Mouse (Mus musculus) liver, adult 2 months (tissue): ENCODE data around the gene Cdh22. TPM values are rescaled to one million over a fixed set of nuclear protein-coding genes. Genes with fewer than 3 reads are reported as not detected.

Experiments
- DNase-seq: peaks from one replicate; pipeline ENCODE4 v3.0.0-alpha.2; 2011; ENCODE audit warnings: low read depth, low spot score; ENCODE audit errors: extremely low read depth
- H3K27ac ChIP-seq: fragments of 200-500 bp; replicated peaks from 2 replicates; pipeline ENCODE4 v1.5.1; 2012; ENCODE audit warnings: low read depth, mild to moderate bottlenecking, control low read depth, inconsistent platforms, low read length; ENCODE audit not compliant: insufficient read depth
- H3K27me3 ChIP-seq: fragments of 200-500 bp; 2 replicates; pipeline ENCODE4 v1.6.1; 2012; ENCODE audit warnings: mild to moderate bottlenecking, moderate library complexity, low read length, inconsistent platforms; ENCODE audit not compliant: control insufficient read depth, insufficient read depth
- H3K36me3 ChIP-seq: fragments of 200-500 bp; 2 replicates; pipeline ENCODE4 v1.6.1; 2012; ENCODE audit warnings: low read length, inconsistent platforms; ENCODE audit not compliant: control insufficient read depth, insufficient read depth
- H3K4me1 ChIP-seq: fragments of 200-500 bp; 2 replicates; pipeline ENCODE4 v1.6.1; 2011; ENCODE audit warnings: low read length; ENCODE audit not compliant: control insufficient read depth, insufficient read depth
- H3K4me3 ChIP-seq: fragments of 200-500 bp; 2 replicates; pipeline ENCODE4 v1.5.1; 2011; ENCODE audit warnings: low read depth, mild to moderate bottlenecking, control low read depth, low read length, moderate library complexity; ENCODE audit not compliant: insufficient read depth
- H3K79me2 ChIP-seq: fragments of 200-500 bp; 2 replicates; pipeline ENCODE4 v1.6.1; 2012; ENCODE audit warnings: inconsistent platforms, mild to moderate bottlenecking, low read length, moderate library complexity; ENCODE audit not compliant: control insufficient read depth, insufficient read depth
- H3K9ac ChIP-seq: fragments of 200-500 bp; 2 replicates; pipeline ENCODE4 v1.6.1; 2012; ENCODE audit warnings: low read depth, mild to moderate bottlenecking, control low read depth, inconsistent platforms, low read length
- CTCF ChIP-seq: fragments of 200-500 bp; IDR thresholded peaks from 2 replicates; pipeline ENCODE4 v1.5.1; 2011; ENCODE audit warnings: low read depth, low read length, control low read depth
- POLR2A ChIP-seq: fragments of 200-500 bp; IDR thresholded peaks from 2 replicates; pipeline ENCODE4 v1.6.1; 2011; ENCODE audit warnings: low read length, control low read depth; ENCODE audit not compliant: insufficient read depth; ENCODE audit errors: extremely low read depth
- WGBS: fragments of 180-500 bp; shearing (Covaris S2); methylation state at CpG from one replicate; pipeline ENCODE4 v1.1.7; 2018; 5-methylcytosine and 5-hydroxymethylcytosine counted together
- polyA plus RNA-seq: library from polyadenylated mRNA; depleted of rRNA; stranded (reverse); fragments of >200 nt; gene quantifications from 2 replicates; pipeline ENCODE4 v1.2.3, GENCODE M21; 2012
- total RNA-seq: library from RNA; depleted of rRNA; stranded (reverse); fragments of >200 nt; gene quantifications from 2 replicates; pipeline ENCODE4 v1.2.3, GENCODE M21; 2014

Gene Cdh22
- total and polyA plus RNA-seq, 2 experiments: not detected

- 15% methylated on average over 9 of the region's 9 CpGs for WGBS
Measured at GRCm38 (mm10) chr2:165221952-165222351, 12.7 kb downstream of the Cdh22 start.

GRCm38 (mm10) chr2:165220347-165220945, 14.2 kb downstream of the Cdh22 start:
- DNase-seq: no peak
- peaks cover 7% of the 10 kb centered on the region; the same call in 1 of the 2 replicates for H3K27me3 ChIP-seq
- no peaks in the 10 kb centered on the region for H3K4me1 ChIP-seq
- WGBS: 57% methylated on average over 8 of the region's 8 CpGs
- H3K27ac ChIP-seq: no peak overlapping the region
- no peaks in the 10 kb centered on the region for H3K36me3 ChIP-seq
- H3K9ac ChIP-seq: no peak overlapping the region
- H3K79me2 ChIP-seq: no peaks in the 10 kb centered on the region
- H3K4me3 ChIP-seq: no peak overlapping the region
- TF ChIP-seq POLR2A (no peak), CTCF (no peak)

More at GRCm38 (mm10) chr2:165221952-165222351, 12.7 kb downstream of the Cdh22 start:
- DNase-seq: no peak
- Histone ChIP-seq H3K9ac (no peak overlapping the region), H3K36me3 (no peaks in the 10 kb centered on the region), H3K4me1 (no peaks in the 10 kb centered on the region), H3K27ac (no peak overlapping the region), H3K27me3 (peaks cover 4% of the 10 kb centered on the region; the same call in 1 of the 2 replicates), H3K4me3 (no peak overlapping the region), H3K79me2 (no peaks in the 10 kb centered on the region)
- TF ChIP-seq POLR2A (no peak), CTCF (no peak)

GRCm38 (mm10) chr2:165218954-165219353, 15.7 kb downstream of the Cdh22 start:
- H3K4me1 ChIP-seq: no peaks in the 10 kb centered on the region
- TF ChIP-seq CTCF (no peak), POLR2A (no peak)
- H3K4me3 ChIP-seq: no peak overlapping the region
- WGBS: 87% methylated on average over 8 of the region's 8 CpGs
- H3K36me3 ChIP-seq: no peaks in the 10 kb centered on the region
- H3K9ac ChIP-seq: no peak overlapping the region
- DNase-seq: no peak
- no peak overlapping the region for H3K27ac ChIP-seq
- peaks cover 10% of the 10 kb centered on the region; the same call in 1 of the 2 replicates for H3K27me3 ChIP-seq
- H3K79me2 ChIP-seq: no peaks in the 10 kb centered on the region

- DNase-seq: no peak
- Histone ChIP-seq H3K4me1 (no peaks in the 10 kb centered on the region), H3K9ac (no peak overlapping the region), H3K79me2 (no peaks in the 10 kb centered on the region), H3K36me3 (no peaks in the 10 kb centered on the region), H3K4me3 (no peak overlapping the region), H3K27ac (no peak overlapping the region), H3K27me3 (peaks cover 9% of the 10 kb centered on the region; the same call in 1 of the 2 replicates)
- WGBS: 86% methylated on average over 16 of the region's 16 CpGs
- no peak for TF ChIP-seq POLR2A
- TF ChIP-seq CTCF: no peak
Measured at GRCm38 (mm10) chr2:165217361-165218149, 17.1 kb downstream of the Cdh22 start.

GRCm38 (mm10) chr2:165215103-165215951, 19.3 kb downstream of the Cdh22 start:
- TF ChIP-seq CTCF (no peak), POLR2A (no peak)
- Histone ChIP-seq H3K4me1 (no peaks in the 10 kb centered on the region), H3K79me2 (no peaks in the 10 kb centered on the region), H3K36me3 (no peaks in the 10 kb centered on the region), H3K27me3 (peaks cover 16% of the 10 kb centered on the region; the same call in 1 of the 2 replicates), H3K27ac (no peak overlapping the region), H3K9ac (no peak overlapping the region), H3K4me3 (no peak overlapping the region)
- no peak for DNase-seq
- WGBS: 8% methylated on average over 39 of the region's 39 CpGs
